Mouse (Mus musculus): ENCODE data around the gene Ubald2.
"Not testable (repeated sequence)": the region's sequence is repeated elsewhere in the genome, so short reads cannot be mapped to it uniquely, and the experiment has no call there.

The Ubald2 gene

GRCm38 (mm10) chr11:116416196-116416943 lies 17.5 kb upstream of the Ubald2 start:
- no peak for DNase-seq (ENCODE audit: low spot score)

- DNase-seq (ENCODE audit: low spot score), result no peak
These were observed 16.8 kb upstream of the Ubald2 start for GRCm38 (mm10) chr11:116417054-116417453.

- no peak for DNase-seq (ENCODE audit: low spot score)
These were observed 15.6 kb upstream of the Ubald2 start for GRCm38 (mm10) chr11:116418194-116418840.

- no peak for DNase-seq (ENCODE audit: low spot score)
These were observed 14.9 kb upstream of the Ubald2 start for GRCm38 (mm10) chr11:116418841-116419462.

- no peak for DNase-seq (ENCODE audit: low spot score)
These were observed 12.8 kb upstream of the Ubald2 start for GRCm38 (mm10) chr11:116421102-116421501.

- DNase-seq (ENCODE audit: low spot score), result no peak
These were observed 11.3 kb upstream of the Ubald2 start for GRCm38 (mm10) chr11:116422562-116422961.

- DNase-seq (ENCODE audit: low spot score), result no peak
These were observed 10.7 kb upstream of the Ubald2 start for GRCm38 (mm10) chr11:116423214-116423613.

GRCm38 (mm10) chr11:116423782-116424620 lies 9.9 kb upstream of the Ubald2 start:
- peak; percentile 78 for DNase-seq (ENCODE audit: low spot score)

GRCm38 (mm10) chr11:116424621-116425407 lies 9.1 kb upstream of the Ubald2 start:
- DNase-seq (ENCODE audit: low spot score), result no peak

- not testable (repeated sequence) for DNase-seq (ENCODE audit: low spot score)
These were observed 7.6 kb upstream of the Ubald2 start for GRCm38 (mm10) chr11:116426328-116426727.

- no peak for DNase-seq (ENCODE audit: low spot score)
These were observed 6.9 kb upstream of the Ubald2 start for GRCm38 (mm10) chr11:116426852-116427575.

GRCm38 (mm10) chr11:116428872-116429859 lies 4.7 kb upstream of the Ubald2 start:
- DNase-seq (ENCODE audit: low spot score), result no peak

GRCm38 (mm10) chr11:116429862-116430613 lies 3.9 kb upstream of the Ubald2 start:
- DNase-seq (ENCODE audit: low spot score), result no peak

- DNase-seq (ENCODE audit: low spot score), result no peak
These were observed 3.0 kb upstream of the Ubald2 start for GRCm38 (mm10) chr11:116430723-116431427.

GRCm38 (mm10) chr11:116431428-116432077 lies 2.3 kb upstream of the Ubald2 start:
- no peak for DNase-seq (ENCODE audit: low spot score)

GRCm38 (mm10) chr11:116432127-116432526 lies 1.8 kb upstream of the Ubald2 start:
- no peak for DNase-seq (ENCODE audit: low spot score)

GRCm38 (mm10) chr11:116432593-116433355 lies 1.1 kb upstream of the Ubald2 start:
- DNase-seq (ENCODE audit: low spot score), result no peak
